Mouse (Mus musculus): Measurements from ENCODE around the gene Hps3. TPM values are rescaled to one million over a fixed set of nuclear protein-coding genes. Genes with fewer than 3 reads are reported as not detected.
"Not testable (repeated sequence)": the region's sequence is repeated elsewhere in the genome, so short reads cannot be mapped to it uniquely, and the experiment has no call there.

Gene Hps3
- total RNA-seq, 1 experiment from 2014 or later = 129 TPM

DNA sequence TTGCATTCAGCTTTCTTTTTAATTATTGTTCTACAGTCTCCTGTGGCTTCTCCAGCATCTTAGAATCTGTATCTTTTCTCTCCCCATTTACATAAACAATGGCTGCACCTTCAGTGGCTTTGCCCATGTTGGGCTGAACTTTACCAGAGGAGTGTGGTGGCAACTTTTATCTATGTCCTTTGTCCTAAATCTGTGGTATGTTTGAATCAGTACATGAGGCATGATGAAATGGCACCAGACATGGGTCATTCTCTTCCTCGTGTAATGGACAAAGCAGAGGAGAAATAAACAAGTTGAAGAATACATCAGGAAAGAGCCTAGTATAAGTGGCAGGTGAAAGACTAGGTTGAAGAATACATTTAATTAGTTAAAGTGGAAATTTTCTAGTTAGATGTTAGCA lies 76.1 kb downstream of the Hps3 start:
- no peak for ATAC-seq (replicated peaks; ENCODE audit: insufficient number of reproducible peaks, low FRiP score, low TSS enrichment, poor library complexity, severe bottlenecking)

DNA sequence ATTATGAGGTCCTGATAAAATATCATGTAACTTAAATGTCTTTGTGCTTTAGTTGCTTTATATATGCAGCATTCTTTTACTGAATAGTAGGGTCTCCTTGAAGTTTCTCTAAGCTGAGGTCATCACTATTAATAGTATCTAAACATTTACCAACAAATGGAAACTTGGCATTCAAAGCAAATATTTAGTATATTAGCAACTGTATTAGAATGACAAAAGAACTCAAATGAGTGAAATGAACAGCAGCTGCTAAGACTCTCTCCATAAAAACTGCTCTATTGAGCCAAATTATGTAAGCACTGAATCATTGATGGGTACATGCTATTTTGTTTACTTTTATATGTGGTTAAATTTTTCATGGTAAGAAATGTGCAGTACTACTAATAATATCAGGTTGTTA lies 77.1 kb downstream of the Hps3 start:
- no peak for ATAC-seq (replicated peaks; ENCODE audit: insufficient number of reproducible peaks, low FRiP score, low TSS enrichment, poor library complexity, severe bottlenecking)

DNA sequence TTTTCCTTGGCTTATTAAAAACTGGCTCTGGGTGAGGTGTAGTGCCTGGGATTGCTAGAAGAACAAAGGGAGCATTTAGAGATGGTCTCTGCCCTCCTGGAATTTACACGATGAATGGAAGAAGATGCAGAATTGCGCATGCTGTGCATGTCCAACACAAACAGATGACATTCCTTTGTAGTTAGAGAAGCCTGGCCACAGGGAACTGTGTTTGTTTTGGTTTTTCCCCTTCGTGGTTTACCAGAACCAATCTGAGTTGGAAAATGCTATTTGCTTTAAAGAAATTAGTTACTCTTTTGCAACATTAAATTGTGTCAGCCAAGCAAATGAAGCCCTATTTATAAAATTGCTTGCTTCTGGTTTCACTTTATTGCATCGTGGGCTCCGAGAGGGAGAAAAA lies 78.2 kb downstream of the Hps3 start, which contains the start of gene Cp:
TSS of gene Cp (plus strand) at position 170 of the 400 bp plus-strand sequence.
- no peak for ATAC-seq (replicated peaks; ENCODE audit: insufficient number of reproducible peaks, low FRiP score, low TSS enrichment, poor library complexity, severe bottlenecking)

DNA sequence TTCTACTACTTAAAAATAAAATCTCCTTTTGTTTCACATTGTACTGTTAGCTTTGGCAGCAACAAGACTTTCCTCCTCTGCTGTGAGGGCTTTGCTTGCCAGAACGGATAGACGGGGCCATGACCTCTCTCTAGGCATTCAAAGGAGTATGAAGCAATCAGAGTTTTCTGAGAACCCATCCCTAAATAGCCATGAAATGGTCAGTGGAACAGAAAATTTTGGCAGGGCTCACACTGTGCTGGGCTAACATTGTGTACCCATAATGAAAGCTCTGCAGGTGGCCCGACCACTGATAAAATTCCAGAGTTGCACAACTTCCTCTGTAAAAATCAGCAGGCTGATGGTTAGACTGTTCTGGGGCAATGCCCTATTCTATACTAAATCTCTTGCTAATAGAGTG lies 81.2 kb downstream of the Hps3 start:
- ATAC-seq (replicated peaks; ENCODE audit: insufficient number of reproducible peaks, low FRiP score, low TSS enrichment, poor library complexity, severe bottlenecking) = no peak

DNA sequence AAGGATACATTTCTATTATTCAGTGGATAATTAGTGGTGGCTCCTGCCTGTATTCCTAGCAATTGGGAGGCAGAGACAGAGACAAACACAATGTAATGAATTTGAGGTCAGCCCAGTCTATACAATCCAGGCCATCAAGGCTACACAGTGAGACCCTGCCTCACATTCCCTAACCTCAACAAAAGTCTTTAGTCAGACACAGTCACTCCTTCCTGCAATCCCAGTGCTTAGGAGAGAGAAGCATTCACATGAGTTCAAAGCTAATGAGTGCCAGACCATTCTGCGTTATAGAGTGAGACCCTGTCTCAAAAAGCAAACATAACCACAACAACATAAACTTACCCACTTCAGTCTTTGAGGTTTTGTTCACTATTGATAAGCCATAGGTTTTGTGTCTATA lies 81.7 kb downstream of the Hps3 start:
- no peak for ATAC-seq (replicated peaks; ENCODE audit: insufficient number of reproducible peaks, low FRiP score, low TSS enrichment, poor library complexity, severe bottlenecking)

DNA sequence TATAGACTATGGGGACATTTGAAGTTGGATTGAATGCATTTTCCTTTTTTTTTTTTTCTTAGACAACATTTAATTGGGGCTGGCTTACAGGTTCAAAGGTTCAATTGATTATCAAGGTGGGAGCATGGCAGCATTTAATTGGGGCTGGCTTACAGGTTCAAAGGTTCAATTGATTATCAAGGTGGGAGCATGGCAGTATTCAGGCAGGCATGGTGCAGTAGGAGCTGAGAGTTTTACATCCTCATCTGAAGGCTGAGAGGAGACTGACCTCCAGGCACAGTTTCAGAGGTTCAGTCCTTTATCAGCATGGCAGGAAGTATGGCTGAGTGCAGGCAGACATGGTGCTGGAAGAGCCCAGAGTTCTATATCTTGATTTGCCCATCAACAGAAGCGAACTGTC lies 85.7 kb downstream of the Hps3 start:
- ATAC-seq (replicated peaks; ENCODE audit: insufficient number of reproducible peaks, low FRiP score, low TSS enrichment, poor library complexity, severe bottlenecking) = not testable (repeated sequence)

DNA sequence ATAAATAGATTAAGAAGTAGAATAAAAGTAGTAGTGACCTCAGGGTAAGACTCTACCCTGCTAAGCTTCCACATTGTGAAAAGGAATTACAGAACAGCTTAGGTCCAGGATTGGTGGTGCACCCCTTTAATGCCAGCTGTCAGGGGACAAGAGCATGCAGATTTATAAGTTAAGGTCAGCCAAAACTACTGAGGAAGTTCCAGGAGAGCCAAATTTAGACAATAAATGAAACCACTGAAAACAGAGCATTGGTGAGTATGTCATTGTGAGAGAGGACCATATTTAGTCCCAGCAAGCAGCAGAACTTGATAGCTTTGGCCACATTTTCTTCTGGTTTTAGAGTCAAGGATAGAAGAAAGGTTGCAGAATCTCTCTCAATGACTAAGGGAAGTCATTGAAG lies 86.6 kb downstream of the Hps3 start:
- no peak for ATAC-seq (replicated peaks; ENCODE audit: insufficient number of reproducible peaks, low FRiP score, low TSS enrichment, poor library complexity, severe bottlenecking)

Other genes with a start within 250 kb of the Hps3 start
- gene Cp, start 78.3 kb downstream of the Hps3 start, total RNA-seq (2017) = 4.2 to 5.5 TPM (median 5.0 TPM) in 3 replicates
- 47.1 to 92.7 TPM (median 58.3 TPM) in 3 replicates for gene Hltf, start 22.5 kb upstream of the Hps3 start, total RNA-seq (2017)
- 43.3 to 50.7 TPM (median 50.6 TPM) in 3 replicates for gene Gyg, start 120.0 kb upstream of the Hps3 start, total RNA-seq (2017)
- 7.3 to 28.7 TPM (median 27.7 TPM) in 3 replicates for gene Cpa3, start 206.9 kb upstream of the Hps3 start, total RNA-seq (2017)
- not detected in 3 replicates for gene Cpb1, start 240.4 kb upstream of the Hps3 start, total RNA-seq (2017)

Measured in monocyte, adult 5-6 weeks (primary cell).